Mouse (Mus musculus): ENCODE measurements around the gene Rps6ka2.

Gene Rps6ka2

GRCm38 (mm10) chr17:7221310-7221709 is 51.4 kb downstream of the Rps6ka2 start:
- DNase-seq (ENCODE audit: low spot score) = no peak

DNA sequence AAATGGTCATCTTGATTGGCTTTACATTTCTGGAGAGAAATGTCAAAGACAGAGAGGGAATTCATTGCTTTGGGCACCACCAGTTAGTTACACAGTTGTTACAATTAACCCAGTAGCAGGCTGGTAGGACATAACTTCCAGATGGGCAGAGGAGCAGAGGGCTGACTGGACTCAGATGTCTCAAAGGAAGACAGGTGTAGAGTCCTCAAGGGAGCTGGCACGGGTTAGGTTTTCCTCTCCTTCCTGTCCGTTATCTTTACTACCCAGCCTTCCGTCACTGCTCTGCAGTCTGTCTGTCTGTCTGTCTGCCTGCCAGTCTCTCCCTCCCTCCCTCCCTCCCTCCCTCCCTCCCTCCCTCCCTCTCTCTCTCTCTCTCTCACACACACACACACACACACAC is 52.3 kb downstream of the Rps6ka2 start:
- no peak for DNase-seq (ENCODE audit: low spot score)

DNA sequence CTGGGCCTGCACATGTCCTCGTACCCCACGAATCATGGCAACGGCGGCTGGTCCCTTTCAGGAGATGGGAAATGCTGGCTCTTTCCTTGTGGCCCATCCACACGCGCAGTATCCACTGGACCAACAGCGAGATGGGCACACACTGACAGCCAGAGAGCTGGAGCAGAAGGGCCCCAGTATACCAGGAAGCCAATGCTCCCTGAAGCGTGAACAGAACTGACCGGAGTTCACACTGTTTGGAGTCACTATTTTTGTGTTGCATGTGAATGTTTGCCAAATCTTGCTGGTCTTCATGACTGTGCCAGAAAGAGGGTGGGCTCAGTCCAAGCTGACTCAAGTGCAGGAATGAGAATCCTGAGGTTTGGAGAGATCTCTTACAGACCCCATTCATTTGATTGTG is 58.6 kb downstream of the Rps6ka2 start:
- no peak for DNase-seq (ENCODE audit: low spot score)

GRCm38 (mm10) chr17:7231312-7231711 is 61.4 kb downstream of the Rps6ka2 start:
- DNase-seq (ENCODE audit: low spot score) = no peak

GRCm38 (mm10) chr17:7231790-7232189 is 61.9 kb downstream of the Rps6ka2 start:
- no peak for DNase-seq (ENCODE audit: low spot score)

- DNase-seq (ENCODE audit: low spot score) = no peak
These were observed 62.5 kb downstream of the Rps6ka2 start for GRCm38 (mm10) chr17:7232400-7232799.

DNA sequence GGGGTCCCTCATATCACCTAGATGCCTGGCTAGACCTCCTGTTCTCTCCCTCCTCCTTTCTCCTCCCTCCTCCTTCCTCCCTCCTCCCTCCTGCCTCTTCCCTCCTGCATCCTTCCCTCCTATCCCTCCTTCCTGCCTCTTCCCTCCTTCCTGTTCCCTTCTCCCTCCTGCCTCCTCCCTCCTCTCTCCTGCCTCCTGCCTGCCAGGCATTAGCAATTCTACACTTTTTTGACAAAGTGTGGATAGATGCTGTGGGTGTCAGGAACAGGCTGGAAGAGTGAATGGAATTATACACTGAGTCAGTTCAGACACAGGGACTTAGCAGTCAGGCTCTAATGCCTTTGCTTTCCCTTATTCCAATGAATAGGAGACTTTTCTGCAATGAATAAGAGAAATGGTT is 63.3 kb downstream of the Rps6ka2 start:
- DNase-seq (ENCODE audit: low spot score) = no peak

- no peak for DNase-seq (ENCODE audit: low spot score)
These were observed 67.8 kb downstream of the Rps6ka2 start for GRCm38 (mm10) chr17:7237706-7238105.

- DNase-seq (ENCODE audit: low spot score) = no peak
These were observed 68.9 kb downstream of the Rps6ka2 start for GRCm38 (mm10) chr17:7238766-7239165.

- DNase-seq (ENCODE audit: low spot score) = no peak
These were observed 70.6 kb downstream of the Rps6ka2 start for GRCm38 (mm10) chr17:7240526-7240925.

GRCm38 (mm10) chr17:7245078-7245477 is 75.2 kb downstream of the Rps6ka2 start:
- DNase-seq (ENCODE audit: low spot score) = no peak

- DNase-seq (ENCODE audit: low spot score) = no peak
These were observed 77.1 kb downstream of the Rps6ka2 start for GRCm38 (mm10) chr17:7246893-7247556.

DNA sequence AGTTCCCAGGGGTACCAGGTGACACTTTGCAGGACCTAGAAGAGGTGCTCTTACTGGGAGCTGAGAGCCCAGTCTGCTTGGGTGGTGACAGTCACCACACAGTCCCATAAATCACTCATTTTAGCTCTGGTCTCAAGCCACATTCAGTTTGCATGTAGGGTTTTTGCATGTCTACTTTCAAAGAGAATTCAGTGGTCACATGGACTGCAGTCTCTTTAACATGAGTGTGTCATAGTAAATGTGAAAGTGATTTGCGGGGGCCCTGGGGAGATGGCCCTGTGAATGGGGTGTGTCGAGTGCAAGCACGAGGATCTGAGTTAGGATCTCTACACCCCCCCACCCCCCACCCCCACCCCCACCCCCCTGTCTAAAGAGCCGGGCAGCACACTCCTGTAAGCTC is 80.5 kb downstream of the Rps6ka2 start:
- no peak for DNase-seq (ENCODE audit: low spot score)

GRCm38 (mm10) chr17:7257208-7257607 is 87.3 kb downstream of the Rps6ka2 start:
- DNase-seq (ENCODE audit: low spot score) = no peak

DNA sequence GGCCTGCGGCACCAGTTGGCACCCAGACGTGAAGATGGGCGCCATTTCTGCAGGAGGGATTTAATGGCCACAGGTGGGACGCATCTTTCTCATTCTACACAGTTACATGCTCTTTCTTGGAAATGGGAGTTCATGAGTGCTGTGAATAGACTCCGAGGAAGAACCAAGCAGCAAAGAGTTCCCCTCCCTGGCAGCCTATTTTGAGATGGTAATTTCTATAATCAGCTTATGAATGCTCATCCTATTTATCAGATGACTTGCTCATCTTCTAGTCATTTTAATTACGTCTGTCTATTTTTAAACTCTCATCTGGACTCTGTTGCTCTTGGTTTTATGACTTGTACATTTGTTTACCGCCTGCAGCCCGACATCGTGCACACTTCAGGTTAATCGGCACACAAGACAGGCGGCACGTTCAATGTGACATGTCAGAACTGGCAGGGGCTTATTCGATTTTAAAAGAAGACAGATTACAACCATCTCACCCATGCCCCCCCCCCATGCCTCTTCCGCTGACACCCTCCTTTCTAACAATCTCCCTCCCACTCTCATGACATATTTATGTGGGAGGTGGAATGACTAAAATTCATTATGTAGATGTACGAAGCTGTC is 88.9 kb downstream of the Rps6ka2 start:
- no peak for DNase-seq (ENCODE audit: low spot score)

DNA sequence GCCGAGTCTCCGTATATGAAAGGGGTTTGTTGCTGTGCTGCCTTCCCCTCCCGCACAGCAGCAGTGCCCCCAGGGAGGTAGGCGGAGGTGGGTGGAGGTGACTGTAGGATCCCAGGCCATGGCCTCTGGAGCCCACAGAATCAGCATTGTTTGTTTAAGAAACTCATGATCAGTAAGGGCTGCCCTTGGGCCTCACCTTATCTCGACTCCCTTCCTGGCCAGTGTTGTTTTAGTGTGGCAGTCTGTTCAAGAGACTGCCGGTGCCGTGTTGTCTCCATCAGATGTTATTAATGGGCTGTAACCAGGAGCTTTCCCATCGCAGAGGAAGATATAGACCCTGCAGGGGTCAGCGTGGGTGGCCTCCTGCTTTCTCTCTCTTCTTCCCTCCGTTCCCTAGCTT is 90.4 kb downstream of the Rps6ka2 start:
- no peak for DNase-seq (ENCODE audit: low spot score)

DNA sequence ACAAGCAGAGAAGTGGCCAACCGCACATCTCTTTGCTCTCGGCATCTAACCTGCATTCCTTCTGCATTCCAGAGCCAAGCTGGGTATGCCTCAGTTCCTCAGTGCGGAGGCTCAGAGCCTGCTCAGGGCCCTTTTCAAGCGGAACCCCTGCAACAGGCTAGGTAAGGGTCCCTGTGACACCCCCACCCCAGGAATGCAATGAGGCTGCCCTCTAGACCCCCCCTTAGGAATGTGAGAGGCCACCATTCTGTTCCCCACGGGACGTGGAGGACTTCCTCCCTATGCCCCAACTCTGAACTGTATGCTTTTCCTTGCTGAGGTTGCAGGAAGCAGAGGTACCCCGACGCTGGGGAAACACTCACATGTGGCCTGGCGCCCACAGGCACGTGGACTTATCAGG is 92.1 kb downstream of the Rps6ka2 start:
- no peak for DNase-seq (ENCODE audit: low spot score)

- no peak for DNase-seq (ENCODE audit: low spot score)
These were observed 92.7 kb downstream of the Rps6ka2 start for GRCm38 (mm10) chr17:7262620-7263019.

GRCm38 (mm10) chr17:7264610-7265009 is 94.7 kb downstream of the Rps6ka2 start:
- DNase-seq (ENCODE audit: low spot score) = no peak

DNA sequence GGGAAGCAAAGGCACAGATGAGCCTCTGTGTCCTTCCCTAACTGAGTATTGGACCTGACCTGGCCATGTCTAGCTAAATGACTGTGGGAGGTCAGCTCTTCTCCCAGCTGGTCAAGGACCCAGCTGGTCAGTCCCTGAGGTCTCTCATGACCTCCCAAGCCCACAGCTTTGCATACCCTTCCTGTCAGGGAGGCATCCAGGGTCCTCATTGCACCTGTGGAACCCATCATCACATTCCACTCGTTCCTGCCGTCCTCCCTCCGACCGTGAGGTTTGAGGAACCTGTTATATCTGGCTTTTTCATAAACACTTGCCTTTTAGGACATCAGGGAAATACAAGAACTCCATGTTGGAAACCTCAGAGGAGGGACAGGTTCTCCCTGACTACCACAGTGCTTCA is 95.4 kb downstream of the Rps6ka2 start:
- no peak for DNase-seq (ENCODE audit: low spot score)

DNA sequence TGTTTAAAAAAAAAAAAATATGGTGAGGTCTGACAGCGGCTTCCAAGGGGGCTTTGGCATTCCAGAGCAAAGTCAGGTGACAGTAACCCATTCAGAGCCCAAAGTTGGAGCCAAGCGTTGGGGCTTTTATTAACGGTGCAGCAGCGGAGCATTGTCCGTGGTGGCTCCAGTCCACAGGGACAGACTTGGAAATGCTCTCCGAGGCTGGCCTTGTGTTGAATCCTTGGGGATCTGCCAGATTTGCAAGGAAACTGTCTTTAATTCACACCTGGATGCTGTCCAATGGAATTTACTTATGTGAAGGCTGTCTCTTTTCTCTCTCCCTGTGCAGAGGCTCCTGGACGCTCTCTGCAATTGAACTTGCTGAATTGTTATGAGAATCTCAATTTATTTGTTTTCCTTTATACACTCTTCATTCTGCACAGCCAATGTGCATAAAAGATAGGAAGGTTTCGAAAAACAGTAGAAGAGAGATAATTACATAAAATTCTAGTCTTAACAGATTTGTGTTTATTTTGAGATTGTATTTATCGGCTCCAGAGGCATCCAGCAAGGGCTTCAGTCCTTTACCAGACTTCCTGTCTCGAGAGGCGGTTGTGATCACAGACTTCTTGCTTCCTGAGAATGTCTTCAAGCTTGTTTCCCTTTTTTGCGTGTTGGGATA is 95.9 kb downstream of the Rps6ka2 start:
- DNase-seq (ENCODE audit: low spot score) = no peak

DNA sequence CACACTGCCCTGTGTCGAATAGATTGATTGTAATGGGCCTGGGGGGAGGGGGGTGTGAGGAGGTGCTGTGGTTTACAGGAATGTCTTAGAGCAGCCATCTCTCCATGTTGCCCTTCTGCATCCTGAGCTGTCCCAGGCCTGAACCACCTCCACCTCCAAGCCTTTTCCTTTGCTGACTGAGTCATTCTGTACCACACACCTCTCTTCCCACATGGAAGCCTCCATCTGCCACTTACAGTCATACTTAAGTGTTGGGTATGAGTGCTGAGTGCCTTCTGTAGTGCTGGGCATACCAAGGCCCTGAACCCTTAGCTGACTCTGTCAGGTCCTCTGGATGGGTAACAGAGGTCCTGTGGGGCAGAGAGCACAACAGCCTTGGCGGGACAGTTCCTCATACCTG is 97.9 kb downstream of the Rps6ka2 start:
- DNase-seq (ENCODE audit: low spot score) = no peak

GRCm38 (mm10) chr17:7269151-7269806 is 99.4 kb downstream of the Rps6ka2 start:
- DNase-seq (ENCODE audit: low spot score) = no peak
